Mouse (Mus musculus): Measurements from ENCODE around the gene Gsta3. TPM values are rescaled to one million over a fixed set of nuclear protein-coding genes. Genes with fewer than 3 reads are reported as not detected.
"Not testable (repeated sequence)": the region's sequence is repeated elsewhere in the genome, so short reads cannot be mapped to it uniquely, and the experiment has no call there.

Gsta3 gene
- polyA plus RNA-seq, 1 experiment = not detected

DNA sequence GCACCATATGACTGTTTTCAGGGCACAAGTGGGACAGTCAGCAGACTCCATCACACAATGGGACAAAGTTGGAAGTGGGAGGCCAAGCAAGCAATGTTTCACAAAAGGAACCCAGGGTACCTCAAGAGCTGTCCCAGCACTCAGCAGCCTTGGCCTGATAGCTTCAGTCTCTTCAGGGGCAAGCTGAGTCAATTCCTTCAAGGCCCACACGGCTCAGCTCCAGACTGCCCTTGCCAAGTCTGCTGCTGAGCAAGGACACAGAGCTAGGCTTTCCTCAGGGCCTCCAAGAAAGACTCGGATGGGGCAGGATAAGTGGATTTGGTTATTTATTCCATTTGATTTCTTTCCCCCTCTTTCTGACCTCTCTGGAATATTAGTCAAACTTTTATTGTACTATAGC is 39.9 kb downstream of the Gsta3 start:
- no peak overlapping the region for H3K27ac ChIP-seq (ENCODE audit: insufficient read depth, low read depth, low read length)
- H3K4me1 ChIP-seq (ENCODE audit: control insufficient read depth, insufficient read depth, low read length) = no peaks in the 10 kb centered on the region
- TF ChIP-seq CTCF (IDR thresholded peaks at IDR 0.05; ENCODE audit: insufficient read depth, low read depth, low read length) (no peak), POLR2A (IDR thresholded peaks at IDR 0.05; ENCODE audit: insufficient read depth, low read depth, low read length) (no peak)
- WGBS = 68% methylated on average over 2 of the region's 2 CpGs
- H3K4me3 ChIP-seq (ENCODE audit: insufficient read depth, low read depth, low read length) = no peak overlapping the region

DNA sequence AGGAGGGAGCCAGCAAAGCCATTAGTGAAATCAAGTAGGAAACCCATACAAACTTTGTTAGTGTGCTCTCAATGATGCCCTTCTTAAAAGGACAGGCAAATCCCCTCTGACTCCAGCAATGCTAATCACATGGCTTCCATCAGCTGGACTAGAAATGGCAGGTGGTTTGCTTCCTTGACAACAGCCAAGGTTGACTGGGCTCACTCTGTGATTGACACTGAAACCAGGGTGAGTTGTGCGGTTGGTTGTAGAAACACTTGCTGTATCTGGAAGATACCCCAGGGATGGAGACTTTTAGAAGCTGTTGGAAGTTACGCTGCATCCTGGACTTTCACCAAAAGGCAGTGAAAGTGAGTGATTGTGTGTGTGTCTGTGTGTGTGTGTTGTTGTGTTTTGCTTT is 44.3 kb downstream of the Gsta3 start:
- H3K4me3 ChIP-seq (ENCODE audit: insufficient read depth, low read depth, low read length); H3K27ac ChIP-seq (ENCODE audit: insufficient read depth, low read depth, low read length); H3K4me1 ChIP-seq (ENCODE audit: control insufficient read depth, insufficient read depth, low read length): not testable (repeated sequence)
- WGBS = 76% methylated on average over 2 of the region's 2 CpGs

- Histone ChIP-seq H3K4me3 (ENCODE audit: insufficient read depth, low read depth, low read length) (no peak overlapping the region), H3K27ac (ENCODE audit: insufficient read depth, low read depth, low read length) (no peak overlapping the region), H3K4me1 (ENCODE audit: control insufficient read depth, insufficient read depth, low read length) (no peaks in the 10 kb centered on the region)
- TF ChIP-seq CTCF (IDR thresholded peaks at IDR 0.05; ENCODE audit: insufficient read depth, low read depth, low read length) = no peak
- no peak for TF ChIP-seq POLR2A (IDR thresholded peaks at IDR 0.05; ENCODE audit: insufficient read depth, low read depth, low read length)
- WGBS = 91% methylated on average over 4 of the region's 4 CpGs
Measured at GRCm38 (mm10) chr1:21291394-21291793, 51.0 kb downstream of the Gsta3 start.

- no peak overlapping the region for H3K4me3 ChIP-seq (ENCODE audit: insufficient read depth, low read depth, low read length)
- no peaks in the 10 kb centered on the region for H3K4me1 ChIP-seq (ENCODE audit: control insufficient read depth, insufficient read depth, low read length)
- TF ChIP-seq CTCF (IDR thresholded peaks at IDR 0.05; ENCODE audit: insufficient read depth, low read depth, low read length) (no peak), POLR2A (IDR thresholded peaks at IDR 0.05; ENCODE audit: insufficient read depth, low read depth, low read length) (no peak)
- WGBS = 64% methylated on average over 1 of the region's 1 CpGs
- no peak overlapping the region for H3K27ac ChIP-seq (ENCODE audit: insufficient read depth, low read depth, low read length)
Measured at GRCm38 (mm10) chr1:21292590-21292989, 52.2 kb downstream of the Gsta3 start.

DNA sequence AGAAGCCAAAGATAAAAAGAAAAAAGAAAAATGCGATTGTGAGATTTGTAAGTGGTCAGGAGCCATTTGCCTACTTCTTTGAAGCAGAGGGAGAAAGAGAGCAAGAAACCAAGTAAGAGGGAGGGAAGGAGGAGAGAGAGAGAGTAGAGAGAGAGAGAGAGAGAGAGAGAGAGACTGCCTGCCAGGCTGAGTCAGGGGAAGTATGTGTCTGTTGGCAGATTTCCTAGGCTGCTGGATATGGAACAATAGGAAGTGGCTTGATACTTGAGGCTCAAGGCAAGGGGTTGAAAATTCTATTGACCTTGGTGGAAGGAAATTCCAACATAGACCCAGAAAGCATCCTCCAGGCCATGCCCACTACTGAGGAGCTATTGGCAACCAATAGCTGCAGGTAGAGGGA is 55.8 kb downstream of the Gsta3 start:
- WGBS = 87% methylated on average over 1 of the region's 1 CpGs
- H3K27ac ChIP-seq (ENCODE audit: insufficient read depth, low read depth, low read length) = no peak overlapping the region
- no peaks in the 10 kb centered on the region for H3K4me1 ChIP-seq (ENCODE audit: control insufficient read depth, insufficient read depth, low read length)
- no peak overlapping the region for H3K4me3 ChIP-seq (ENCODE audit: insufficient read depth, low read depth, low read length)
- no peak for TF ChIP-seq CTCF (IDR thresholded peaks at IDR 0.05; ENCODE audit: insufficient read depth, low read depth, low read length)
- TF ChIP-seq POLR2A (IDR thresholded peaks at IDR 0.05; ENCODE audit: insufficient read depth, low read depth, low read length) = no peak

GRCm38 (mm10) chr1:21298114-21298513 is 57.7 kb downstream of the Gsta3 start:
- H3K4me3 ChIP-seq (ENCODE audit: insufficient read depth, low read depth, low read length) = no peak overlapping the region
- no peak for TF ChIP-seq POLR2A (IDR thresholded peaks at IDR 0.05; ENCODE audit: insufficient read depth, low read depth, low read length)
- TF ChIP-seq CTCF (IDR thresholded peaks at IDR 0.05; ENCODE audit: insufficient read depth, low read depth, low read length) = no peak
- no peak overlapping the region for H3K27ac ChIP-seq (ENCODE audit: insufficient read depth, low read depth, low read length)
- no peaks in the 10 kb centered on the region for H3K4me1 ChIP-seq (ENCODE audit: control insufficient read depth, insufficient read depth, low read length)
- WGBS = 93% methylated on average over 4 of the region's 4 CpGs

DNA sequence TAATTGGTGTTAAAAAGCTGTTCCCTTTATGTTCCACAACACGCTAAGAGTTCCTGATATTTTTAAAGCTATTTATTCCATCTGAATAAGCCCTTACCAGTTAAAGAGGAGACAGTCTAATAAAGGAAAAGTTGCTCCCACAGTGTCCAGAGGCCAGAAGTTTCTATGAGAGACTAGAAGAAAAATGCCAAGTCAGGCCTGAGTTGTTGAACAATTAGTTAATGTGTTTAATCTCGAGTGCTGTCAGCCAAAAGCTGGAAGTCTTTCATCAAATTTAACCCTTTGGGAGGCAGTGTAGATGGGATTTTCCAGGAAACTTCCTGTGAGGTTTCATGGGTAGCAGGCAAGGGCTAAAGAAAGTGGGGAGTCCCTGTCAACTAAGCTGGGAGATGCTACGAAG is 59.4 kb downstream of the Gsta3 start:
- TF ChIP-seq POLR2A (IDR thresholded peaks at IDR 0.05; ENCODE audit: insufficient read depth, low read depth, low read length) (no peak), CTCF (IDR thresholded peaks at IDR 0.05; ENCODE audit: insufficient read depth, low read depth, low read length) (no peak)
- 40% methylated on average over 3 of the region's 3 CpGs for WGBS
- no peak overlapping the region for H3K27ac ChIP-seq (ENCODE audit: insufficient read depth, low read depth, low read length)
- no peak overlapping the region for H3K4me3 ChIP-seq (ENCODE audit: insufficient read depth, low read depth, low read length)
- no peaks in the 10 kb centered on the region for H3K4me1 ChIP-seq (ENCODE audit: control insufficient read depth, insufficient read depth, low read length)

DNA sequence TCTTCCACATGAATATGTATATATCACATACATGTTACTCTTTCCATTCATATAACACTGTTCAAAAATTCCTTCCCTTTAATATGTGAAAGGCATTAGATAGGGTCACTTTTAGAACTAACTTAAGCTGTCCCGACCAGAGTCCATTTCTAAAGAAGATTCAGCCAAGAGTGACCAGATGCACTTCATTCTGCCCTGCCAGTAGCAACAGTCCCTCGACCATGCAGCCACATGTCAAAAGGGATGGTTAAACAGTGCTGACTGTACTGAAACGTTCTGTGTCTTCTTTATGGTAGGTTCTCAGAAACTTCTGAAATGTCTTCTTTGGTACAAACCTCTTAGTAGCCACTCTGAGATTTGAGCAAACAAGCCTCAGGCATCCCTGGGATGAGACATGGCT is 61.3 kb downstream of the Gsta3 start:
- 88% methylated on average over 3 of the region's 3 CpGs for WGBS
- no peak overlapping the region for H3K27ac ChIP-seq (ENCODE audit: insufficient read depth, low read depth, low read length)
- no peaks in the 10 kb centered on the region for H3K4me1 ChIP-seq (ENCODE audit: control insufficient read depth, insufficient read depth, low read length)
- TF ChIP-seq POLR2A (IDR thresholded peaks at IDR 0.05; ENCODE audit: insufficient read depth, low read depth, low read length) = no peak
- TF ChIP-seq CTCF (IDR thresholded peaks at IDR 0.05; ENCODE audit: insufficient read depth, low read depth, low read length) = no peak
- no peak overlapping the region for H3K4me3 ChIP-seq (ENCODE audit: insufficient read depth, low read depth, low read length)

- TF ChIP-seq CTCF (IDR thresholded peaks at IDR 0.05; ENCODE audit: insufficient read depth, low read depth, low read length) (no peak), POLR2A (IDR thresholded peaks at IDR 0.05; ENCODE audit: insufficient read depth, low read depth, low read length) (no peak)
- Histone ChIP-seq H3K4me1 (ENCODE audit: control insufficient read depth, insufficient read depth, low read length) (no peaks in the 10 kb centered on the region), H3K27ac (ENCODE audit: insufficient read depth, low read depth, low read length) (no peak overlapping the region), H3K4me3 (ENCODE audit: insufficient read depth, low read depth, low read length) (no peak overlapping the region)
- WGBS = 85% methylated on average over 3 of the region's 3 CpGs
Measured at GRCm38 (mm10) chr1:21304174-21304573, 63.8 kb downstream of the Gsta3 start.

GRCm38 (mm10) chr1:21304646-21305045 is 64.3 kb downstream of the Gsta3 start:
- WGBS = 93% methylated on average over 4 of the region's 4 CpGs
- no peaks in the 10 kb centered on the region for H3K4me1 ChIP-seq (ENCODE audit: control insufficient read depth, insufficient read depth, low read length)
- no peak overlapping the region for H3K4me3 ChIP-seq (ENCODE audit: insufficient read depth, low read depth, low read length)
- TF ChIP-seq CTCF (IDR thresholded peaks at IDR 0.05; ENCODE audit: insufficient read depth, low read depth, low read length) (no peak), POLR2A (IDR thresholded peaks at IDR 0.05; ENCODE audit: insufficient read depth, low read depth, low read length) (no peak)
- H3K27ac ChIP-seq (ENCODE audit: insufficient read depth, low read depth, low read length) = no peak overlapping the region

All from olfactory bulb, adult 2 months (tissue).